Comparison of ENCODE assay signal across 8 mouse cellular contexts in genomic region chr9:71960026-71960396, GRCm38 (mm10).
DNase-seq lines count a peak whose midpoint lies in the region; ATAC-seq lines count a peak whose summit lies in the region.

No protein-coding gene starts in this region.

- H3K36me3 ChIP-seq in hindbrain, embryonic 12.5 days: no peaks in the 10 kb centered on the region
- no peaks in the 10 kb centered on the region for H3K36me3 ChIP-seq in hindbrain, embryonic 11.5 days (ENCODE audit: control insufficient read depth, insufficient read depth, low read length)
- no peaks in the 10 kb centered on the region for H3K36me3 ChIP-seq in limb, embryonic 15.5 days

- no peak for DNase-seq in hindbrain, embryonic 11.5 days (ENCODE audit: low spot score)
- DNase-seq in 416B (ENCODE audit: low read depth): peak; percentile 57
- no peak for DNase-seq in B cell, adult 2 months
- DNase-seq in layer of hippocampus, postnatal 25 days (ENCODE audit: extremely low spot score in 1 of 2, low spot score in 1 of 2): no peak

- H3K9me3 ChIP-seq in hindbrain, embryonic 12.5 days (replicated peaks): no peaks in the 10 kb centered on the region
- H3K9me3 ChIP-seq in hindbrain, embryonic 11.5 days (ENCODE audit: control insufficient read depth, low read length): no peaks in the 10 kb centered on the region
- H3K9me3 ChIP-seq in limb, embryonic 15.5 days: no peaks in the 10 kb centered on the region

- peak overlapping the region; percentile 32; the same call in 1 of the 2 replicates for H3K4me2 ChIP-seq in hindbrain, embryonic 12.5 days (replicated peaks)
- no peak overlapping the region for H3K4me2 ChIP-seq in hindbrain, embryonic 11.5 days (replicated peaks; ENCODE audit: low read depth, low read length)
- H3K4me2 ChIP-seq in limb, embryonic 15.5 days: 0 out of 2 replicates have a peak overlapping the region, but pooled peaks have one; percentile 5

- H3K4me3 ChIP-seq in hindbrain, embryonic 12.5 days: no peak overlapping the region
- no peak overlapping the region for H3K4me3 ChIP-seq in hindbrain, embryonic 11.5 days (ENCODE audit: low read depth, low read length)
- H3K4me3 ChIP-seq in limb, embryonic 15.5 days: no peak overlapping the region

- peak overlapping the region; percentile 60; the same call in 1 of the 2 replicates for H3K27ac ChIP-seq in hindbrain, embryonic 12.5 days
- H3K27ac ChIP-seq in hindbrain, embryonic 11.5 days (ENCODE audit: low read depth, low read length): no peak overlapping the region
- peak overlapping the region; percentile 67 for H3K27ac ChIP-seq in limb, embryonic 15.5 days

- ATAC-seq in hindbrain, embryonic 12.5 days (ENCODE audit: low FRiP score): no peak
- no peak for ATAC-seq in hindbrain, embryonic 11.5 days (ENCODE audit: low FRiP score)
- ATAC-seq in common myeloid progenitor, adult 5-6 weeks (replicated peaks; ENCODE audit: low read depth, poor library complexity, severe bottlenecking): 0 out of 2 replicates have a peak, but pooled peaks have one; percentile 5
- no peak for ATAC-seq in limb, embryonic 15.5 days (ENCODE audit: insufficient number of reproducible peaks, low FRiP score, low TSS enrichment, low read depth)
- ATAC-seq in monocyte, adult 5-6 weeks (replicated peaks; ENCODE audit: insufficient number of reproducible peaks, low FRiP score, low TSS enrichment, poor library complexity, severe bottlenecking): no peak

- H3K4me1 ChIP-seq in hindbrain, embryonic 12.5 days: peaks cover 7% of the 10 kb centered on the region; the same call in 1 of the 2 replicates
- no peaks in the 10 kb centered on the region for H3K4me1 ChIP-seq in hindbrain, embryonic 11.5 days (replicated peaks; ENCODE audit: control insufficient read depth, insufficient read depth, low read length)
- peaks cover 3% of the 10 kb centered on the region; the same call in 1 of the 2 replicates for H3K4me1 ChIP-seq in limb, embryonic 15.5 days

- no peak overlapping the region for H3K9ac ChIP-seq in hindbrain, embryonic 12.5 days
- no peak overlapping the region for H3K9ac ChIP-seq in hindbrain, embryonic 11.5 days (ENCODE audit: low read depth, low read length)
- no peak overlapping the region for H3K9ac ChIP-seq in limb, embryonic 15.5 days

- no peaks in the 10 kb centered on the region for H3K27me3 ChIP-seq in hindbrain, embryonic 12.5 days
- no peaks in the 10 kb centered on the region for H3K27me3 ChIP-seq in hindbrain, embryonic 11.5 days (ENCODE audit: control insufficient read depth, insufficient read depth, low read length)
- H3K27me3 ChIP-seq in limb, embryonic 15.5 days: no peaks in the 10 kb centered on the region
